Mouse (Mus musculus) liver, postnatal 0 days (tissue): ENCODE results near the gene Pde6h.

Experiments used
- CTCF ChIP-seq: sonication (generic); IDR thresholded peaks from 2 replicates; pipeline ENCODE4 v1.5.1; 2016; ENCODE audit warnings: antibody characterized with exemption, low read depth
- EP300 ChIP-seq: IDR thresholded peaks from 2 replicates; pipeline ENCODE4 v1.6.1; 2016; ENCODE audit warnings: antibody characterized with exemption, low read depth, mild to moderate bottlenecking

GRCm38 (mm10) chr6:136998181-136998580 lies 74.5 kb downstream of the Pde6h start:
- TF ChIP-seq CTCF (no peak), EP300 (no peak)
